Mouse (Mus musculus): ENCODE measurements at regions not wholly inside any gene's neighbourhood (a gene's known extent, or its start where the extent isn't known, plus 50 kb on each side); places are given as distances from the start of the nearest gene placed in this dataset.

- DNase-seq (ENCODE audit: low spot score): no peak
Observed at GRCm38 (mm10) chr12:25259123-25259522, 162.2 kb upstream of the Id2 start.

- no peak for DNase-seq (ENCODE audit: low spot score)
Observed at GRCm38 (mm10) chr12:25256268-25256667, 159.3 kb upstream of the Id2 start.

- no peak for DNase-seq (ENCODE audit: low spot score)
Observed at GRCm38 (mm10) chr12:25254716-25255115, 157.8 kb upstream of the Id2 start.

- DNase-seq (ENCODE audit: low spot score): no peak
Observed at GRCm38 (mm10) chr12:25252776-25253510, 156.0 kb upstream of the Id2 start.

- no peak for DNase-seq (ENCODE audit: low spot score)
Observed at GRCm38 (mm10) chr12:25251411-25252171, 154.7 kb upstream of the Id2 start.

- no peak for DNase-seq (ENCODE audit: low spot score)
Observed at GRCm38 (mm10) chr12:25250881-25251280, 153.9 kb upstream of the Id2 start.

GRCm38 (mm10) chr12:25248681-25249366, 151.9 kb upstream of the Id2 start:
- no peak for DNase-seq (ENCODE audit: low spot score)

GRCm38 (mm10) chr12:25246566-25246965, 149.6 kb upstream of the Id2 start:
- no peak for DNase-seq (ENCODE audit: low spot score)

GRCm38 (mm10) chr12:25245661-25246060, 148.7 kb upstream of the Id2 start:
- DNase-seq (ENCODE audit: low spot score): no peak

- DNase-seq (ENCODE audit: low spot score): no peak
Observed at GRCm38 (mm10) chr12:25245251-25245650, 148.3 kb upstream of the Id2 start.

- no peak for DNase-seq (ENCODE audit: low spot score)
Observed at GRCm38 (mm10) chr12:25244666-25245065, 147.7 kb upstream of the Id2 start.

- no peak for DNase-seq (ENCODE audit: low spot score)
Observed at GRCm38 (mm10) chr12:25243901-25244300, 147.0 kb upstream of the Id2 start.

GRCm38 (mm10) chr12:25242369-25242768, 145.4 kb upstream of the Id2 start:
- no peak for DNase-seq (ENCODE audit: low spot score)

- no peak for DNase-seq (ENCODE audit: low spot score)
Observed at GRCm38 (mm10) chr12:25241675-25242074, 144.7 kb upstream of the Id2 start.

GRCm38 (mm10) chr12:25240796-25241195, 143.9 kb upstream of the Id2 start:
- DNase-seq (ENCODE audit: low spot score): no peak

- no peak for DNase-seq (ENCODE audit: low spot score)
Observed at GRCm38 (mm10) chr12:25240142-25240541, 143.2 kb upstream of the Id2 start.

- DNase-seq (ENCODE audit: low spot score): no peak
Observed at GRCm38 (mm10) chr12:25235071-25235470, 138.1 kb upstream of the Id2 start.

- DNase-seq (ENCODE audit: low spot score): no peak
Observed at GRCm38 (mm10) chr12:25234636-25235035, 137.7 kb upstream of the Id2 start.

GRCm38 (mm10) chr12:25233027-25233535, 136.1 kb upstream of the Id2 start:
- DNase-seq (ENCODE audit: low spot score): no peak

- DNase-seq (ENCODE audit: low spot score): no peak
Observed at GRCm38 (mm10) chr12:25232358-25233026, 135.6 kb upstream of the Id2 start.

GRCm38 (mm10) chr12:25228708-25229107, 131.8 kb upstream of the Id2 start:
- no peak for DNase-seq (ENCODE audit: low spot score)

GRCm38 (mm10) chr12:25227736-25228135, 130.8 kb upstream of the Id2 start:
- no peak for DNase-seq (ENCODE audit: low spot score)
